Mouse (Mus musculus) inflammation-experienced regulatory T-cells, adult 6 months (primary cell): Measurements from ENCODE around the gene Rtn4rl1. TPM values are rescaled to one million over a fixed set of nuclear protein-coding genes. Genes with fewer than 3 reads are reported as not detected.

ENCODE experiments used
- ATAC-seq: one replicate; pipeline ENCODE4 v1.8.0; 2017
- polyA plus RNA-seq, 3 experiments: library from polyadenylated mRNA; unstranded; fragments of 100-300 nt; shearing (Covaris generic); gene quantifications; one replicate each; pipeline ENCODE4 v1.2.1; 2017

The Rtn4rl1 gene
- polyA plus RNA-seq, 3 experiments from 2014 or later: 1.3 to 2.5 (median 2.2) TPM

GRCm38 (mm10) chr11:75214081-75214950 lies 20.7 kb downstream of the Rtn4rl1 start:
- ATAC-seq: no peak

DNA sequence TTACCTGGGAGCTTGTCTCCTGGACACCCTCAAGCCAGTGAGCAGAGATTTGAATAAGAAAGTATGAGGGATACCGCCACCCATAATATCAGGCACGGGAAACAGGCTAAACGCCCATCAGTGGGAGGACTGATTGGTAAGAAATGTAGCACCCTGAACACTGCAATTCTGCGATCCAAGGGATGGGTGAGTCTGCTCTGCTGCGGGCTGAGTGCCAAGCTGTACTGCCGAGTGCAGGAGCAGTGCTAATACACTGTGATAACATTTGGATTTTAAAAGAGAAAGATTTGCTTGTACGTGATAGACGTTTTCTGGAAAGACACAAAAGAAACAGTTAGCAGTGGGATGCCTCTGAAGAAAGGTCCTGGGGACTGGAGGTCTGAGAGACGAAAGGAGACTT lies 26.5 kb downstream of the Rtn4rl1 start:
- ATAC-seq: no peak

GRCm38 (mm10) chr11:75220517-75221145 lies 27.0 kb downstream of the Rtn4rl1 start:
- no peak for ATAC-seq

DNA sequence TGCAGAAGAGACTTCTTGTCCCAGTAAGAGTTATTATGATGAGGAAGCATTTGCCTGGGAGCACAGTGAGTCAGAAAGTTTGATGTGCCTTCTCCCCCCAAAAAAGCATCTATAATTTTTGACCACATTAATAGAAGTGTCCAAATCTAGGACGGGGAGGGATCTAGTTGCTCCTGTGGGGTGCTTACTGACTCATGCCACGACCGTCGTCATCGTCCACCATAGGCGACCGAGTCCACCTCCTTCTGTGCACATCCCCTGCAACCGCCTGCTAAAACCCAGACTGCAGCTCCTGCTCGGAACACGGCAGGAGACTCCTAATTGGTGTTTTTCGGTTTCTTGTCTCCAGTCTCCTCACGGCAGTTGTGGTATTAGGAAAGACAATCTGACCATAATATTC lies 30.5 kb downstream of the Rtn4rl1 start:
- ATAC-seq: no peak

DNA sequence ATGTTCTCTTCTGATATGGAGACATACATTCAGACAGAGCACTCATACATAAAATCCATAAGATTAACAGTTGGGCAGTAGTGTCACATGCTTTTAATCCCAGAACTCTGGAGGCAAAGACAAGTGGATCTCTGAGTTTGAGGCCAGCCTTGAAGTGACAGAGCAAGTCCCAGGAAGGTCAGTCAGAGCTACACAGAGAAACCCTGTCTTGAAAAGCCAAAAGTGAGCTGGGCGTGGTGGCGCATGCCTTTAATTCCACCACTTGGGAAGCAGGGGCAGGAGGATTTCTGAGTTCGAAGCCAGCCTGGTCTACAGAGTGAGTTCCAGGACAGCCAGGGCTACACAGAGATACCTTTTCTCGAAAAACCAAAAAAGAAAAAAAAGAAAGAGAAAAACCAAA lies 31.3 kb downstream of the Rtn4rl1 start:
- ATAC-seq: no peak

- ATAC-seq: no peak
These were observed 34.0 kb downstream of the Rtn4rl1 start for GRCm38 (mm10) chr11:75227632-75228031.

- ATAC-seq: no peak
These were observed 35.7 kb downstream of the Rtn4rl1 start for GRCm38 (mm10) chr11:75229289-75229688.

- no peak for ATAC-seq
These were observed 36.7 kb downstream of the Rtn4rl1 start for GRCm38 (mm10) chr11:75230272-75230760.

DNA sequence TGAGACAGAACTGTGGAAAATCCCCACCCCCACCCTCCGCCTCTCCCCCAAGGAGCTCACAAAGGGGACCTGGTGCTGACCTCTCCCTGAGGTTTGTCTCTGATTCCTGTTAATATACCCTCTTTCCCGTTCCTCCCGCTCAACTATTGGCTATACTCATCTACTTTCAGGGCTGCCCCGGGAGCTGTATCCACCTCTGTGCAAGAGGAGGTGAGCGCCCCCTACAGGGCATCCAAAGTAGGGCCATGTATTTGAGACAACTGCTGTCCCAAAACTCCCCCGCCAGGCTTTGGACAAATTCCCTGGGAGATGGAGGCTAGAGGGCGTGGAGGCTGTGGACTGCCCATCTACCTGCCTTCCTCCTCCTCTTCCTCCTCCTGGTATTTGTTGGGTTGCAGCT lies 38.2 kb downstream of the Rtn4rl1 start:
- ATAC-seq: no peak

DNA sequence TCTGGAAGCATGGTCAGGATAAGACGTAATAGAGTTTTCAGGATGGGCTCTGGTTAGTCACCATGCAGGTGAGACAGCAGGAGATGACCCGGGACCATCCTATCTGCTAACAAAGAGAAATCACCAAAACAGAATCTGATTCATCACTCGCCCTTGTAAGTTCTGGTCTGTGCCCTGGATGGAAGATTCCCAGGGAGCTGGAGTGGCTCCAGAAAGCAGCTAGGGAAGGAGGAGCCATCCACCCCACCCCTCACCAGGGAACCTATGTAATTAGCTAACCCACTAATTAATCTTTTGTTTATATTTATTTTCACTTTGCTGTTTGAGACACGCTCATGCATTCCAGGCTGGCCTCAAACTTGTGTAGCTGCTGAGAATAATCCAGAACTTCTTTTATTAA lies 38.9 kb downstream of the Rtn4rl1 start:
- ATAC-seq: no peak

GRCm38 (mm10) chr11:75234745-75235144 lies 41.2 kb downstream of the Rtn4rl1 start:
- no peak for ATAC-seq

GRCm38 (mm10) chr11:75240158-75240934 lies 46.8 kb downstream of the Rtn4rl1 start:
- ATAC-seq: no peak

- ATAC-seq: no peak
These were observed 49.2 kb downstream of the Rtn4rl1 start for GRCm38 (mm10) chr11:75242710-75243255.

GRCm38 (mm10) chr11:75244368-75245275 lies 51.0 kb downstream of the Rtn4rl1 start:
- ATAC-seq: no peak

GRCm38 (mm10) chr11:75245372-75246330 lies 52.1 kb downstream of the Rtn4rl1 start:
- peak; percentile 54 for ATAC-seq

- ATAC-seq: no peak
These were observed 53.0 kb downstream of the Rtn4rl1 start for GRCm38 (mm10) chr11:75246589-75246988.

DNA sequence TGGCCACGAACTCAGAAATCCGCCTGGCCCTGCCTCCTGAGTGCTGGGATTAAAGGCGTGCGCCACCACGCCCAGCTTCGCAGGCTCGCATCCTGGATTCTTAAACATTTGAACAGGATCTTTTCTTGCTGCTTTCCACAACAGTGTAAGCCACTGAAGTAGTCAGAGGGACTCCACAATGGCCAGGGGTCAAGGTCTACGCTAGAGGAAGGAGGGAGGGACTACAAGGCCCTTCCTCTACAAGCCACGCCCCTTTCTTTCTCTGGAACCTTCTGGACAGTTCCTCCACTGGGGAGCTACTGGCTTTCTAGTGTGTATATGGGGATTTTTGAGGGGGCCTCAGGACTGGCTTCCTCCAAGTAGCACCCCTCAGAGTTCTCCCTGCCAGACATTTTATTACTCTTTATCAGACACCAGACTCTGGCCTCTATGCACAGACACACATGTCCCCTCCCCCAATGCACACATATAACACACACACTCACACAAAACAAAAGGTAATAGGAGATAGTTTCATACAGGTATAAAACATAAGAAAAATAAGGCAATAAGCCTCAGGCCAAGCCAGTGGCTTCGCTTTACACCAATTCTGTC lies 53.7 kb downstream of the Rtn4rl1 start:
- no peak for ATAC-seq

- no peak for ATAC-seq
These were observed 56.0 kb downstream of the Rtn4rl1 start for GRCm38 (mm10) chr11:75249588-75249987.

GRCm38 (mm10) chr11:75251006-75251512 lies 57.5 kb downstream of the Rtn4rl1 start:
- no peak for ATAC-seq

GRCm38 (mm10) chr11:75251557-75252070 lies 58.0 kb downstream of the Rtn4rl1 start:
- ATAC-seq: no peak
